Mouse (Mus musculus): ENCODE measurements around the gene Kpnb1.

The Kpnb1 gene

GRCm38 (mm10) chr11:97143196-97143900 is 44.3 kb downstream of the Kpnb1 start:
- in situ Hi-C loops (cut with MboI, MseI), result loop anchor here (10.0 kb wide), 1 partner anchor 679 kb away; the partner anchor contains the start of gene Skap1

GRCm38 (mm10) chr11:97142159-97142608 is 45.5 kb downstream of the Kpnb1 start:
- in situ Hi-C loops (cut with MboI, MseI), result loop anchor here (10.0 kb wide), 1 partner anchor 677 kb away; the partner anchor contains the start of gene Skap1

- in situ Hi-C loops (cut with MboI, MseI), result loop anchor here (10.0 kb wide), 1 partner anchor 676 kb away; the partner anchor contains the start of gene Skap1
Measured at GRCm38 (mm10) chr11:97140811-97141210, 46.9 kb downstream of the Kpnb1 start.

GRCm38 (mm10) chr11:97139256-97139655 is 48.4 kb downstream of the Kpnb1 start:
- in situ Hi-C loops (cut with MboI, MseI), result no loop called here

GRCm38 (mm10) chr11:97138554-97139226 is 49.0 kb downstream of the Kpnb1 start:
- in situ Hi-C loops (cut with MboI, MseI), result no loop called here

- in situ Hi-C loops (cut with MboI, MseI), result no loop called here
Measured at GRCm38 (mm10) chr11:97133270-97133669, 54.4 kb downstream of the Kpnb1 start.

GRCm38 (mm10) chr11:97132185-97132584 is 55.5 kb downstream of the Kpnb1 start:
- in situ Hi-C loops (cut with MboI, MseI), result no loop called here

GRCm38 (mm10) chr11:97131683-97132082 is 56.0 kb downstream of the Kpnb1 start:
- in situ Hi-C loops (cut with MboI, MseI), result no loop called here

- in situ Hi-C loops (cut with MboI, MseI), result no loop called here
Measured at GRCm38 (mm10) chr11:97130318-97130717, 57.4 kb downstream of the Kpnb1 start.

GRCm38 (mm10) chr11:97128956-97129355 is 58.7 kb downstream of the Kpnb1 start:
- in situ Hi-C loops (cut with MboI, MseI), result loop anchor here (10.0 kb wide), 1 partner anchor 1826 kb away; no protein-coding TSS in a partner anchor

- in situ Hi-C loops (cut with MboI, MseI), result loop anchor here (10.0 kb wide), 1 partner anchor 1827 kb away; no protein-coding TSS in a partner anchor
Measured at GRCm38 (mm10) chr11:97127470-97128223, 60.0 kb downstream of the Kpnb1 start.

GRCm38 (mm10) chr11:97126645-97127468 is 60.8 kb downstream of the Kpnb1 start:
- in situ Hi-C loops (cut with MboI, MseI), result loop anchor here (10.0 kb wide), 1 partner anchor 1828 kb away; no protein-coding TSS in a partner anchor

GRCm38 (mm10) chr11:97124266-97125036 is 63.2 kb downstream of the Kpnb1 start:
- in situ Hi-C loops (cut with MboI, MseI), result loop anchor here (10.0 kb wide), 1 partner anchor 1830 kb away; no protein-coding TSS in a partner anchor

GRCm38 (mm10) chr11:97123282-97123890 is 64.3 kb downstream of the Kpnb1 start:
- in situ Hi-C loops (cut with MboI, MseI), result loop anchor here (10.0 kb wide), 1 partner anchor 1831 kb away; no protein-coding TSS in a partner anchor

- in situ Hi-C loops (cut with MboI, MseI), result loop anchor here (10.0 kb wide), 1 partner anchor 1834 kb away; no protein-coding TSS in a partner anchor
Measured at GRCm38 (mm10) chr11:97120641-97121040, 67.0 kb downstream of the Kpnb1 start.

GRCm38 (mm10) chr11:97120221-97120620 is 67.5 kb downstream of the Kpnb1 start:
- in situ Hi-C loops (cut with MboI, MseI), result loop anchor here (10.0 kb wide), 1 partner anchor 1835 kb away; no protein-coding TSS in a partner anchor

- in situ Hi-C loops (cut with MboI, MseI), result loop anchor here (10.0 kb wide), 1 partner anchor 1051 kb away; the partner anchor contains the start of gene Ube2z
Measured at GRCm38 (mm10) chr11:97115797-97116196, 71.9 kb downstream of the Kpnb1 start.

- in situ Hi-C loops (cut with MboI, MseI), result loop anchor here (5.0 to 10.0 kb wide), 2 partner anchors 32 to 1050 kb away; partner anchors contain the start of gene Ube2z
Measured at GRCm38 (mm10) chr11:97114671-97115601, 72.7 kb downstream of the Kpnb1 start, which contains the start of gene Tbx21. Gene Tbx21 (minus strand): TSS chr11:97115331.
